Mouse (Mus musculus) cerebellum, adult 2 months (tissue): ENCODE data around the gene Lrrc4b. TPM values are rescaled to one million over a fixed set of nuclear protein-coding genes. Genes with fewer than 3 reads are reported as not detected.

Experiments used
- DNase-seq, 2 experiments: peaks; one replicate each; pipeline ENCODE4 v3.0.0; 2021
- H3K27ac ChIP-seq: fragments of 200-500 bp; 2 replicates; pipeline ENCODE4 v1.5.1; 2012; ENCODE audit warnings: low read length, control low read depth, inconsistent platforms; ENCODE audit not compliant: insufficient read depth
- H3K27me3 ChIP-seq: fragments of 200-500 bp; 2 replicates; pipeline ENCODE4 v1.6.1; 2012; ENCODE audit warnings: inconsistent platforms, mild to moderate bottlenecking, low read length, moderate library complexity; ENCODE audit not compliant: control insufficient read depth, insufficient read depth
- H3K4me1 ChIP-seq: fragments of 200-500 bp; 2 replicates; pipeline ENCODE4 v1.6.1; 2011; ENCODE audit warnings: low read length; ENCODE audit not compliant: control insufficient read depth, insufficient read depth
- H3K4me3 ChIP-seq: fragments of 200-500 bp; replicated peaks from 2 replicates; pipeline ENCODE3; 2011; ENCODE audit warnings: mild to moderate bottlenecking, low read depth, low read length, control low read depth; ENCODE audit not compliant: insufficient read depth
- CTCF ChIP-seq: fragments of 200-500 bp; IDR thresholded peaks from 2 replicates; pipeline ENCODE4 v1.5.1; 2011; ENCODE audit warnings: low read depth, mild to moderate bottlenecking, control low read depth, low read length, moderate library complexity, borderline replicate concordance; ENCODE audit not compliant: insufficient read depth
- POLR2A ChIP-seq: fragments of 200-500 bp; IDR thresholded peaks from 2 replicates; pipeline ENCODE4 v1.6.1; 2011; ENCODE audit warnings: low read length, control low read depth, borderline replicate concordance; ENCODE audit not compliant: insufficient read depth
- WGBS: fragments of 180-500 bp; shearing (Covaris S2); methylation state at CpG from one replicate; pipeline ENCODE4 v1.1.7; 2018; 5-methylcytosine and 5-hydroxymethylcytosine counted together
- polyA plus RNA-seq: library from polyadenylated mRNA; depleted of rRNA; stranded (reverse); fragments of >200 nt; gene quantifications from 2 replicates; pipeline ENCODE4 v1.2.3, GENCODE M21; 2012

Lrrc4b gene
- polyA plus RNA-seq, 1 experiment: 214 TPM

GRCm38 (mm10) chr7:44466006-44466887 lies 37.4 kb downstream of the Lrrc4b start:
- no peak overlapping the region for H3K4me3 ChIP-seq
- WGBS: 60% methylated on average over 10 of the region's 10 CpGs
- no peaks in the 10 kb centered on the region for H3K27me3 ChIP-seq
- H3K4me1 ChIP-seq: peaks cover 49% of the 10 kb centered on the region
- TF ChIP-seq CTCF (no peak), POLR2A (no peak)
- DNase-seq: peak; percentile 40 to 50
- H3K27ac ChIP-seq: peak overlapping the region; percentile 94

GRCm38 (mm10) chr7:44466888-44467311 lies 38.1 kb downstream of the Lrrc4b start:
- peak; percentile 48 to 56 for DNase-seq
- Histone ChIP-seq H3K4me3 (no peak overlapping the region), H3K4me1 (peaks cover 43% of the 10 kb centered on the region), H3K27ac (peak overlapping the region; percentile 94), H3K27me3 (no peaks in the 10 kb centered on the region)
- TF ChIP-seq POLR2A (no peak), CTCF (no peak)
- WGBS: 55% methylated on average over 16 of the region's 16 CpGs

GRCm38 (mm10) chr7:44467811-44468411 lies 39.1 kb downstream of the Lrrc4b start, which contains the start of gene Josd2:
Gene Josd2, plus strand, starts transcription at chr7:44467980.
- TF ChIP-seq CTCF (no peak), POLR2A (peak; percentile 67)
- Histone ChIP-seq H3K27ac (peak within 1 kb of the TSS; percentile 94), H3K4me3 (peak within 1 kb of the TSS; percentile 69), H3K27me3 (no peaks in the 10 kb centered on the region), H3K4me1 (peaks cover 49% of the 10 kb centered on the region)
- WGBS: under 1% methylated on average over 42 of the region's 42 CpGs
- DNase-seq: peak; percentile 93 to 98

GRCm38 (mm10) chr7:44468644-44469285 lies 39.9 kb downstream of the Lrrc4b start:
- no peak for TF ChIP-seq POLR2A
- no peak for TF ChIP-seq CTCF
- peak in 1 of 2 experiments; percentile 54 for DNase-seq
- peaks cover 49% of the 10 kb centered on the region for H3K4me1 ChIP-seq

DNA sequence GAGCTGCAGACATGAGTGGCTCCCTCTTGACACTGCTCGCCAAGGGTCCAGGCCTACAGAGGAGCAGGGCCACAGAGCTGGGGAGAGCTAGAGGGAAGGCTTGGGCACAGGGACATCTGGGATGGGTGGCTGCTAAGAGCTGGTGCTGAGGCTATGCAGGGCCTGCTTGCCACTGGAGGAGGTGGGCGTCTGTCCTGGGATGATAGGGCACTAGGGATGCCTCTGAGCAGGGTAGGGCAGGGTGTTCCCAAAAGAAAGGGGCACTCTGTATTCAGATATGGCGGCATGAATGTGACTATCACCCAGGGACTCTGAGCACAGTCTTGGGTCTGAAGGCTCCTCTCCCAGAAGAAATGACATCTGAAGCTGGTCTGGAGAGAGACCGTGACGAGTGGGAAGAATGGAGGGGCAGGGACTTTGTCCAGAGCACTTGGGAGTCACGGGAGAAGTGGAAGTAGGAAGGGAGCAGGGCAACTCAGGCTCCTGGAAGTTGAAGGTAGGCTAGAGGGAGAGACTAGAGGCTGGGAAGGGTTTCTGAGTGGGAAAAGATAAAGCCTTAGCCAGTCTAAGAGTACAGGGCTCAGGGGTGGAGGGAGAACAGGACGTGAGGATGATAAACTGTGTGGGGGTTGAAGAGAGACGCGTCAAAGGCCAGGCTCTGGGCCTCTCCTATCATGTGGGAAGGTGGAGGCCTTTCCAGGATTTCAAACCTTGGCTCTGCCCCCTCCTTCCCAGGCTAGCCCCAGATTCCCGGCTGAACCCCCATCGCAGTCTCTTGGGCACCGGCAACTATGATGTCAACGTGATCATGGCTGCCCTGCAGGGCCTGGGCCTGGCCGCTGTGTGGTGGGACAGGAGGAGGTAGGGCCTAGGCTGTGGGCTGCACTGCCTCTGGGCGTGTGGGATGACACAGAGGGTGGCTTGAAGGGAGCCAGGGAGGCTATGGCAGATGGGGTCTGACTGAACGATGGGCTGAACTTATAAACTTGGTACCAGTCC lies 41.2 kb downstream of the Lrrc4b start:
- 77% methylated on average over 16 of the region's 16 CpGs for WGBS
- Histone ChIP-seq H3K4me3 (no peak overlapping the region), H3K27ac (peak overlapping the region; percentile 25; the same call in 1 of the 2 replicates), H3K4me1 (peaks cover 48% of the 10 kb centered on the region), H3K27me3 (no peaks in the 10 kb centered on the region)
- peak in 1 of 2 experiments; percentile 27 for DNase-seq
- TF ChIP-seq CTCF: no peak
- no peak for TF ChIP-seq POLR2A

More at GRCm38 (mm10) chr7:44468644-44469285, 39.9 kb downstream of the Lrrc4b start:
- Histone ChIP-seq H3K27ac (peak overlapping the region; percentile 32), H3K4me3 (peak overlapping the region; percentile 69), H3K27me3 (no peaks in the 10 kb centered on the region)
- 13% methylated on average over 15 of the region's 15 CpGs for WGBS

DNA sequence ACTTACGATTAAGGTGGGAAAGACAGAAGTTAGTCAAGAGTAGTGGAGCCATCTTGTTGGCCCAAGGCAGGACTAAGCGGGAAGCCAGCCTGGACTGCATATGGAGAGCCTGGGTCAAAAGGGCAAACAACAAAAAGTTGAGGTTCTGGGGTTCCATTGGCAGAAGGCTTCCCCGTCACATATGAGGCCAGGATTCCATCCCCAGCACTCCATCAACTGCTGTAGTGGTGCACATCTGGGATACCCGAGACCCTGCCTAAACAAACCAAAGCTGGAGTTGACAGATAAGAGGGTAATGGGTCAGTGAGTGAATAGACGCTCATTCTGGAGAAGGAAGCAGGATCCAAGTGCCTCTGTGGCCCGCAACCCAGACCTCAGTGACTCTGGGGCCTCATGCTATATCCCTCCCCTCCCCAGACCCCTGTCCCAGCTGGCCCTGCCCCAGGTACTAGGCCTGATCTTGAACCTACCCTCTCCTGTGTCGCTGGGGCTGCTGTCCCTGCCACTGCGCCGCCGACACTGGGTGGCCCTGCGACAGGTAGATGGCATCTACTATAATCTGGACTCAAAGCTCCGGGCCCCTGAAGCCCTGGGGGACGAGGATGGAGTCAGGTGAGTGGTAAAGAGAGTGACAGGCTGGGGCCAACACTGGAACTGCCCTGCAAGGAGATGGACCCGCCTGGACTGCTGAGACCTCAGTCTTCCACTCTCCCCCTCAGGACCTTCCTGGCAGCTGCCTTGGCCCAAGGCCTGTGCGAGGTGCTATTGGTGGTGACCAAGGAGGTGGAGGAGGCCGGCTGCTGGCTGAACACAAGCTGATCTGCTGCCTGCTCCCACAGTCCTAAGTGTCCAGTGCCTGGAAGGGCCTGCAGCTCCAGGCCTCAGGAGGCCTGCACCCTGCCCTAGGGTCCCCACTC lies 42.1 kb downstream of the Lrrc4b start:
- TF ChIP-seq POLR2A (no peak), CTCF (no peak)
- peaks cover 47% of the 10 kb centered on the region for H3K4me1 ChIP-seq
- H3K27ac ChIP-seq: no peak overlapping the region
- DNase-seq: peak in 1 of 2 experiments; percentile 27
- no peak overlapping the region for H3K4me3 ChIP-seq
- WGBS: 86% methylated on average over 16 of the region's 16 CpGs
- H3K27me3 ChIP-seq: no peaks in the 10 kb centered on the region
